Mouse (Mus musculus): ENCODE measurements around the gene Ninj1.
A peak's percentile ranks its signal among the peaks of the same experiment; 100 is the strongest.

The Ninj1 gene

DNA sequence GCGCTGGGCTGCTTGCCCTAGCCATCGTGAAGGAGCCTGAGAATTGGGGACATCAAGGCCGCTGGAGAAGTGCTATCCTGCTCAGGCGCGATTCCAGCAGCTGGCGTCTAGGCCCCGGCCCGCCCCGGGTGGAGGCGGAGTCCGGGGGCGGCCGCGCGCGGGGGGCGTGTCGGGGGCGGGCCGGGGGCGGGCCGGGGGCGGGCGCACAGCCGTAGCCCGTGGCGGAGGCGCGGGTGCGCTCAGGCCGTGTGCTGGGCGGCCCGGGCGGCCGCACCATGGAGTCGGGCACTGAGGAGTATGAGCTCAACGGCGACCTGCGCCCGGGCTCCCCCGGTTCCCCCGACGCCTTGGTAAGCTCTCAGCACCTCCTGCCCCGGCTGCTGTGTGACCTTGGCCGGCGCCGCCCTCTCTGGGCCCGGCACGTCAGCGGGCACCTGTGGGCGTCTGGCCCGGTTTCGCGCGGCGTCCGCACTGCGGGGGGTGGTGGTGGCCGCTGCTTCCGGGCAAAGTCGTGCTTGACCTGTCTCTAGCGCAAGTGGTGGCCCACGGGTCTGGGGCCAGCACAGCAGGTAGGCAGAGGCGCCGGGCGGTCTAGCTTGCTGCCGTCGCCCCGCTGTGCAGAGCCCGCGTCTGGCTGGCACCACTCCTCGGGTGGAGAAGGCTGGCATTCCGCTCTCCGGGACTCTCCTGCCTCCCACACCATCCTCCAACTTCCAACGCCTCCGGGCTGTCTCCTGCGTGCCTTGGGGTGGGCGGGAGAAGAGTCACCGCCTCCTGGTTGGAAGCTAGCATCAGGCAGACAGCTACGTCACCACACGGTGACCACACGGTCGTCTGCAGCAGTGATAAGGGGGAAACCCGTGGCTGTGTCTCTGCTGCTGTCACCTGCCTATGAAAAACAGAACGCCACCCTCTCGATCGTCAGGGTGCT, at the start of gene Ninj1:
Ninj1 (plus strand) TSS at position 198 of the 931 bp plus-strand sequence.
- peak; percentile 95 for DNase-seq (ENCODE audit: low read depth)

- DNase-seq (ENCODE audit: low read depth) = no peak
Observed at GRCm38 (mm10) chr13:49140567-49140966, 46.7 kb upstream of the Ninj1 start.

GRCm38 (mm10) chr13:49142396-49142795, 44.9 kb upstream of the Ninj1 start:
- DNase-seq (ENCODE audit: low read depth) = no peak

- no peak for DNase-seq (ENCODE audit: low read depth)
Observed at GRCm38 (mm10) chr13:49143323-49143722, 44.0 kb upstream of the Ninj1 start.

GRCm38 (mm10) chr13:49144451-49144850, 42.8 kb upstream of the Ninj1 start:
- DNase-seq (ENCODE audit: low read depth) = no peak

GRCm38 (mm10) chr13:49145396-49145795, 41.9 kb upstream of the Ninj1 start:
- no peak for DNase-seq (ENCODE audit: low read depth)

- no peak for DNase-seq (ENCODE audit: low read depth)
Observed at GRCm38 (mm10) chr13:49146040-49146697, 41.1 kb upstream of the Ninj1 start.

- DNase-seq (ENCODE audit: low read depth) = no peak
Observed at GRCm38 (mm10) chr13:49146698-49147006, 40.6 kb upstream of the Ninj1 start.

DNA sequence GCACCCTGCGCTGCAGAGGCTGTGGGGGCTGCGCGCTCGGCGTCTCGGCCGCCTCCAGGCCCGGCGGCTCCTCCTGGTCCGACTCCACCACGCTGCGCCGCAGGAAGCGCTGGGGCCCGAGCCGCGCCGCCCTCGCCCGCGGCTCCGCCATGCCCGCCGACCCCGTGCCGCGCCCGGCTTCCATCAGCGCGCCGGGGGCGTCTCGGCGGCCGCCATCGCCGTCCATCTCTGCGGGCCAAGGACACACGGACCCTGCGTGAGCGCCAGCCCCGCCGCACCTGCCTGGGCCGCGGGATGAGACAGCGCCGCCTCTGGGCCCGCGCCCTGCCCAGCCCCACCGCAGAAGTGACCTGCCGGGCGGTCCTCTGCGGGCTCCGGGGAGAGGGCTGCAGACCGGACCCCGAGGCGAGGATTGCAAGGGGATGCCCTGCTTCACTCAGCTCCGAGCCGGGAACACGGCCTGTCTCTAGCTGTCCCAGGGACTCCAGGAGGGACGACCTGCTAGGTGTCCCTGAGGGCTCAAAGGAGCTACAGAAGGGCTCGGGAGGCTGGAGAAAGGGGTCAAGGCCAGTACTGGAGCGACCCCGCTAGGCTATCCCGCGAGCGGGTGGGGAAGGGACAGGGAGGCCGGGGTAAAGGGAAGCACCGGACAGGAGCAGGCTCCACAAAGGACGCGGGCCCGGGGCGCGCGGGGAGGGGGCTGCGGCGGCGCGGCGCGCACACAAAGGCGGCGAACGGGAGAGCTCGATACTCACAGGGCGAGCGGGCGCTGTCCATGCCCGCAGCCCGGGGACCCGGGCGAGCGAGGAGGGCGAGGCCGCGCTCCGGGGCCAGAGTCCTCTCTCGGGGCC, 40.1 kb upstream of the Ninj1 start:
- DNase-seq (ENCODE audit: low read depth) = no peak

GRCm38 (mm10) chr13:49147858-49148226, 39.4 kb upstream of the Ninj1 start, which contains the start of gene Wnk2:
Gene Wnk2 (minus strand): TSS chr13:49148014.
- no peak for DNase-seq (ENCODE audit: low read depth)

GRCm38 (mm10) chr13:49148687-49149086, 38.6 kb upstream of the Ninj1 start:
- DNase-seq (ENCODE audit: low read depth) = no peak

GRCm38 (mm10) chr13:49154028-49154427, 33.3 kb upstream of the Ninj1 start:
- no peak for DNase-seq (ENCODE audit: low read depth)

DNA sequence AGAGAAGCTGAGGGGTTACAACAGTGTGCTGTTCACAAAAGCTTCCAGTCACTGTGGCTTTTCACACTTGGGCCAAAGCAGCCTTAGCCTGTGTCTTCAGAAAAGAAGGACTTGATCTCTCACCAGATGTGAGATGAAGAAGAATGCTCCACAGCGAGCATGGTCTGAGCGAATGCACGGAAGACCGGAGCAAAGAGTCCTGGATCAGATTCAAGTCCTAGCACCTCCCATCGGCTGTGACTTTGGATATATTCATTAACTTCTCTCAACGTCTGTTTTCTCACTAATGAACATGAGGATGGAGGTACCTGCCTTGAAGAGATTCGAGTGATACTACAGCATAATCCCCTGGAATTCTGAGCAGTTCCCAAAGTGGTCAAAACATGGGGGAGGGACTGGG, 32.7 kb upstream of the Ninj1 start:
- no peak for DNase-seq (ENCODE audit: low read depth)

- no peak for DNase-seq (ENCODE audit: low read depth)
Observed at GRCm38 (mm10) chr13:49156645-49157044, 30.6 kb upstream of the Ninj1 start.

GRCm38 (mm10) chr13:49158040-49158713, 29.1 kb upstream of the Ninj1 start:
- no peak for DNase-seq (ENCODE audit: low read depth)

DNA sequence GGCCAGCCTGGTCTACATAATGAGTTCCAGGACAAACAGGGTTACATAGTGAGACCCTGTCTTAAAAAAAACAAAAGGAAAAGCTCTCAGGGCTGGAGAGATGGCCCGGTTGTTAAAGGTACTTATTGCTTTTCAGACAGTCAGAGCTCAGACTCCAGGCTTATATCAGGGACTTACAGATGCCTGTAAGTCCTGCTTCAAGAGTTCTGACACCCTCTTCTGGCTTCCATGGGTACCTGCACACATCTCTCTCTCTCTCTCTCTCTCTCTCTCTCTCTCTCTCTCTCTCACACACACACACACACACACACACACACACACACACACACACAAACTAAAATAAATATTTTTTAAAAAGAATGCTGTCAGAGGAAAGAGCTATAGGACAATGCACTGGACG, 26.0 kb upstream of the Ninj1 start:
- peak; percentile 58 for DNase-seq (ENCODE audit: low read depth)

DNA sequence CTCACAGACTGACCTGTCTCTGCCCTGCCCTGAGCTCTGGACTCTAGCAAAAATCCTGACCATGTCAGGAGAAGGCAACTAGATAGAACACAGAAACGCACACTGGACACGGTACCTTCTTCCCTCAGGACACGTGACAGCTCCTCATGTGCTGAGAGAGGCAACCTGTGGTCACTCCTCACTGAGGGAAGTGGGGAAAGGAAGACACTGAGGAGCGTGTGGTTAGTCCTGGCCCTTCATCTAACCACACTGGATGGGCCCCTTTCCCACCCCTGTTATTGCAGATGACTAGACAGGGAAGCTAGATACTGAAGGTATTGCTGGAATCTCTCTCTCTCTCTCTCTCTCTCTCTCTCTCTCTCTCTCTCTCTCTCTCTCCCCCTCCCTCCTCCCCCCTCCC, 24.6 kb upstream of the Ninj1 start:
- peak; percentile 75 for DNase-seq (ENCODE audit: low read depth)

DNA sequence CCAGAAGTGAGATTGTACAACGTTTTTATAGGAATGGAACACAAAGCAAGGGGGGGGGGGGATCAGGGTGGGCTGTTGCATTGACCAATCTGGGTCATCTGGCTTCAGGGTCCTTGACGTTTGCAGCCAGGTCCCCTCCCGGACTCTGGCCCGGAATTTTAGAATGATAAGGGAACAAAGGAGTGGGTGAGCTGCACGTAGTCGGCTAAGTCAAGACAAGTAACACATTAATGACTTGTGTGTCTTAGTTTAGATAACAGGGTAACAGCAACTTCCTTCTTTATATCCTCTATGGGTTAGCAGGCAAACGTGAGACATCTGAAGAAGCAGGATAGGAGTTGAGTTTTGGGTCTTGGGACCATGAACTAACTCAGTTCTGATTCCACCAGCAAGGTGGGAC, 23.6 kb upstream of the Ninj1 start:
- DNase-seq (ENCODE audit: low read depth) = no peak

- DNase-seq (ENCODE audit: low read depth) = peak; percentile 50
Observed at GRCm38 (mm10) chr13:49167081-49167480, 20.2 kb upstream of the Ninj1 start.

GRCm38 (mm10) chr13:49169448-49170207, 17.7 kb upstream of the Ninj1 start:
- DNase-seq (ENCODE audit: low read depth) = peak; percentile 73

- DNase-seq (ENCODE audit: low read depth) = no peak
Observed at GRCm38 (mm10) chr13:49170623-49171022, 16.7 kb upstream of the Ninj1 start.
